Mouse (Mus musculus) erythroblast, embryonic 14.5 days (primary cell): ENCODE measurements around the gene Gm3893.
"Not testable (repeated sequence)": the region's sequence is repeated elsewhere in the genome, so short reads cannot be mapped to it uniquely, and the experiment has no call there.

Source experiments
- GATA1 ChIP-seq: IDR thresholded peaks from 2 replicates; pipeline ENCODE4 v1.6.1; 2012; ENCODE audit warnings: low read length, inconsistent platforms, mixed read lengths
- TAL1 ChIP-seq: IDR thresholded peaks from 3 replicates; pipeline ENCODE4 v1.6.1; 2012; ENCODE audit warnings: low read length, inconsistent platforms, mixed read lengths

- TF ChIP-seq TAL1, GATA1: not testable (repeated sequence)
These were observed at the start of gene Gm3893 for GRCm38 (mm10) chr4:42090907-42091306.
